Mouse (Mus musculus): ENCODE results near the gene Arid5a.

Gene Arid5a

GRCm38 (mm10) chr1:36332955-36333887 lies 25.7 kb downstream of the Arid5a start:
- no peak for TF ChIP-seq GATA4 (IDR thresholded peaks at IDR 0.05; ENCODE audit: insufficient replicate concordance, low read length)

- TF ChIP-seq GATA4 (IDR thresholded peaks at IDR 0.05; ENCODE audit: insufficient replicate concordance, low read length) = no peak
Observed at GRCm38 (mm10) chr1:36342547-36342946, 35.0 kb downstream of the Arid5a start.

- no peak for TF ChIP-seq GATA4 (IDR thresholded peaks at IDR 0.05; ENCODE audit: insufficient replicate concordance, low read length)
Observed at GRCm38 (mm10) chr1:36352351-36352750, 44.8 kb downstream of the Arid5a start.

- 0 out of 2 replicates have a peak, but pooled peaks have one; percentile 17 for TF ChIP-seq GATA4 (IDR thresholded peaks at IDR 0.05; ENCODE audit: insufficient replicate concordance, low read length)
Observed at GRCm38 (mm10) chr1:36356955-36357695, 49.6 kb downstream of the Arid5a start.

GRCm38 (mm10) chr1:36367698-36368097 lies 60.2 kb downstream of the Arid5a start:
- no peak for TF ChIP-seq GATA4 (IDR thresholded peaks at IDR 0.05; ENCODE audit: insufficient replicate concordance, low read length)

- no peak for TF ChIP-seq GATA4 (IDR thresholded peaks at IDR 0.05; ENCODE audit: insufficient replicate concordance, low read length)
Observed at GRCm38 (mm10) chr1:36368112-36368968, 60.8 kb downstream of the Arid5a start.

GRCm38 (mm10) chr1:36368969-36369645 lies 61.6 kb downstream of the Arid5a start, which contains the start of gene Kansl3:
Gene Kansl3 (minus strand): TSS chr1:36369181.
- peak; percentile 66; the same call in 1 of the 2 replicates for TF ChIP-seq GATA4 (IDR thresholded peaks at IDR 0.05; ENCODE audit: insufficient replicate concordance, low read length)

- no peak for TF ChIP-seq GATA4 (IDR thresholded peaks at IDR 0.05; ENCODE audit: insufficient replicate concordance, low read length)
Observed at GRCm38 (mm10) chr1:36370918-36371317, 63.4 kb downstream of the Arid5a start.

- TF ChIP-seq GATA4 (IDR thresholded peaks at IDR 0.05; ENCODE audit: insufficient replicate concordance, low read length) = no peak
Observed at GRCm38 (mm10) chr1:36371934-36372845, 64.7 kb downstream of the Arid5a start, which contains the start of gene Fer1l5. Gene Fer1l5 (plus strand): TSS chr1:36372291.

All from liver, adult (tissue).